Comparison of ENCODE assay signal across 16 mouse cellular contexts in the genomic region with DNA sequence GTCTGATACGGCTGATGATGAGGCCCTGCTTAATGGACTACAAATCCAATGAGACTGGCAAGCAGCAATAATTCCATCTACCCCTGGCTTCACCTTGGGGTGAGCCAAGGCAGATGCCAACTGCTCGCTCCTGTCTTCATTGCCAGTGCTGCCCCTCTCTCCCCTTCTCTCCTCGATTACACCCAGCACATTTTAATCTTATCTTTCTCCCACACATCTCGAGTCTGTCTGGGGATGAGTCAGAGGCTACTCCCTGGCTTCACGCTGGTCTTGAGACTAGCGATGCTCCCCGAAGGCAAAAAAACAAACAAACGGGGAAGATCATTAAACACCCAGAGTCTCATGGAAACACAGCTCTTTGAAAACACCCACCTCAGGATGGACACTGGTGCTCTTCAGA. TPM values are rescaled to one million over a fixed set of nuclear protein-coding genes. Genes with fewer than 3 reads are reported as not detected.
A peak's percentile ranks its signal among the peaks of the same experiment; 100 is the strongest.
DNase-seq lines count a peak whose midpoint lies in the region; ATAC-seq lines count a peak whose summit lies in the region.
"Had no signal": no experiment of that assay in that cellular context is flagged by ENCODE, and none has a peak within 500 bp of the region (broad histone marks: within the 10 kb centered on the region; RNA-seq: fewer than 3 reads in every experiment).

No protein-coding gene starts in this region.

- peak; percentile 60 for DNase-seq in 416B (ENCODE audit: low read depth)
- peak; percentile 81 for DNase-seq in MN1 (ENCODE audit: low spot score)
- no peak for DNase-seq in urinary bladder, postnatal 10 days (ENCODE audit: low spot score)
- DNase-seq: heart, adult 2 months; kidney, postnatal 25 days; lung, embryonic 14.5 days; midbrain, embryonic 14.5 days; thymus, postnatal 14 days had no signal

- H3K27me3 ChIP-seq in intestine, embryonic 15.5 days (replicated peaks) = no peaks in the 10 kb centered on the region
- H3K27me3 ChIP-seq in intestine, embryonic 16.5 days (replicated peaks; ENCODE audit: control insufficient read depth, insufficient read depth, low read length) = no peaks in the 10 kb centered on the region
- H3K27me3 ChIP-seq in liver, embryonic 12.5 days (replicated peaks) = no peaks in the 10 kb centered on the region
- no peaks in the 10 kb centered on the region for H3K27me3 ChIP-seq in hindbrain, embryonic 13.5 days
- no peaks in the 10 kb centered on the region for H3K27me3 ChIP-seq in forebrain, embryonic 16.5 days (replicated peaks; ENCODE audit: control insufficient read depth, insufficient read depth, low read length)
- H3K27me3 ChIP-seq: neural tube, embryonic 13.5 days had no signal

- H3K4me1 ChIP-seq in intestine, embryonic 15.5 days (replicated peaks) = no peaks in the 10 kb centered on the region; the same call in 1 of the 2 replicates
- peaks cover 11% of the 10 kb centered on the region for H3K4me1 ChIP-seq in intestine, embryonic 16.5 days (ENCODE audit: control insufficient read depth, insufficient read depth, low read length)
- H3K4me1 ChIP-seq in liver, embryonic 12.5 days = peaks cover 98% of the 10 kb centered on the region
- H3K4me1 ChIP-seq in hindbrain, embryonic 13.5 days (replicated peaks) = no peaks in the 10 kb centered on the region
- peaks cover 7% of the 10 kb centered on the region; the same call in 1 of the 2 replicates for H3K4me1 ChIP-seq in forebrain, embryonic 16.5 days (replicated peaks; ENCODE audit: control insufficient read depth, insufficient read depth, low read length)
- H3K4me1 ChIP-seq: neural tube, embryonic 13.5 days had no signal

- no peak overlapping the region for H3K4me2 ChIP-seq in intestine, embryonic 15.5 days (replicated peaks)
- no peak overlapping the region for H3K4me2 ChIP-seq in intestine, embryonic 16.5 days (ENCODE audit: low read depth, low read length)
- peak overlapping the region; percentile 65 for H3K4me2 ChIP-seq in liver, embryonic 12.5 days
- no peak overlapping the region for H3K4me2 ChIP-seq in hindbrain, embryonic 13.5 days
- H3K4me2 ChIP-seq in forebrain, embryonic 16.5 days (ENCODE audit: low read length) = no peak overlapping the region
- H3K4me2 ChIP-seq: lung, embryonic 14.5 days; neural tube, embryonic 13.5 days had no signal

- H3K36me3 ChIP-seq in intestine, embryonic 15.5 days = peaks cover 1% of the 10 kb centered on the region; the same call in 1 of the 2 replicates
- no peaks in the 10 kb centered on the region; the same call in 1 of the 2 replicates for H3K36me3 ChIP-seq in intestine, embryonic 16.5 days (ENCODE audit: control insufficient read depth, insufficient read depth, low read length)
- H3K36me3 ChIP-seq in liver, embryonic 12.5 days = peaks cover 99% of the 10 kb centered on the region
- H3K36me3 ChIP-seq in hindbrain, embryonic 13.5 days = peaks cover under 1% of the 10 kb centered on the region
- no peaks in the 10 kb centered on the region for H3K36me3 ChIP-seq in forebrain, embryonic 16.5 days (ENCODE audit: control insufficient read depth, insufficient read depth)

- 43% methylated on average over 8 of the region's 8 CpGs for WGBS in intestine, embryonic 15.5 days
- 49% methylated on average over 8 of the region's 8 CpGs for WGBS in intestine, embryonic 16.5 days
- WGBS in liver, embryonic 12.5 days (ENCODE audit: insufficient replicate concordance) = 15% methylated on average over 8 of the region's 8 CpGs
- 80% methylated on average over 8 of the region's 8 CpGs for WGBS in hindbrain, embryonic 13.5 days
- WGBS in forebrain, embryonic 16.5 days = 86% methylated on average over 8 of the region's 8 CpGs

- no peak overlapping the region for H3K27ac ChIP-seq in intestine, embryonic 15.5 days
- no peak overlapping the region for H3K27ac ChIP-seq in intestine, embryonic 16.5 days (ENCODE audit: low read length)
- H3K27ac ChIP-seq in liver, embryonic 12.5 days = peak overlapping the region; percentile 98
- H3K27ac ChIP-seq in hindbrain, embryonic 13.5 days = no peak overlapping the region
- no peak overlapping the region for H3K27ac ChIP-seq in forebrain, embryonic 16.5 days (ENCODE audit: low read length)
- H3K27ac ChIP-seq: heart, adult 2 months; hindbrain, postnatal 0 days; neural tube, embryonic 13.5 days had no signal

- H3K4me3 ChIP-seq in intestine, embryonic 15.5 days (replicated peaks) = no peak overlapping the region
- no peak overlapping the region for H3K4me3 ChIP-seq in intestine, embryonic 16.5 days (ENCODE audit: low read length)
- peak overlapping the region; percentile 29 for H3K4me3 ChIP-seq in liver, embryonic 12.5 days
- no peak overlapping the region for H3K4me3 ChIP-seq in hindbrain, embryonic 13.5 days
- H3K4me3 ChIP-seq in forebrain, embryonic 16.5 days (replicated peaks; ENCODE audit: low read length) = no peak overlapping the region
- H3K4me3 ChIP-seq: heart, adult 2 months; neural tube, embryonic 13.5 days had no signal

- no peaks in the 10 kb centered on the region for H3K9me3 ChIP-seq in intestine, embryonic 15.5 days
- no peaks in the 10 kb centered on the region for H3K9me3 ChIP-seq in intestine, embryonic 16.5 days (ENCODE audit: control insufficient read depth, low read length)
- no peaks in the 10 kb centered on the region for H3K9me3 ChIP-seq in liver, embryonic 12.5 days (replicated peaks)
- no peaks in the 10 kb centered on the region for H3K9me3 ChIP-seq in hindbrain, embryonic 13.5 days
- no peaks in the 10 kb centered on the region for H3K9me3 ChIP-seq in forebrain, embryonic 16.5 days (ENCODE audit: control insufficient read depth, low read length)
- H3K9me3 ChIP-seq: neural tube, embryonic 13.5 days had no signal

- ATAC-seq in intestine, embryonic 15.5 days = peak; percentile 65; the same call in 1 of the 2 replicates
- ATAC-seq in intestine, embryonic 16.5 days = no peak
- peak; percentile 86 for ATAC-seq in liver, embryonic 12.5 days
- ATAC-seq in hindbrain, embryonic 13.5 days (ENCODE audit: low FRiP score) = no peak
- ATAC-seq in forebrain, embryonic 16.5 days = no peak
- ATAC-seq: activated CD4-positive, CD25-positive, alpha-beta regulatory T cell, adult 4 months; hindbrain, postnatal 0 days had no signal

- H3K9ac ChIP-seq in intestine, embryonic 15.5 days = no peak overlapping the region
- no peak overlapping the region for H3K9ac ChIP-seq in intestine, embryonic 16.5 days (ENCODE audit: low read depth, low read length)
- peak overlapping the region; percentile 75 for H3K9ac ChIP-seq in liver, embryonic 12.5 days
- no peak overlapping the region for H3K9ac ChIP-seq in hindbrain, embryonic 13.5 days
- no peak overlapping the region for H3K9ac ChIP-seq in forebrain, embryonic 16.5 days (replicated peaks; ENCODE audit: low read depth, low read length)
- H3K9ac ChIP-seq: lung, embryonic 14.5 days; neural tube, embryonic 13.5 days had no signal

RNA-seq across cellular contexts. Expression of a gene that starts 16.0 kb away (rescaled TPM):
- polyA plus RNA-seq in intestine, embryonic 15.5 days (2015; fragmentation: Nextera tagmentation; extraction: Ambion mirVana) = 6.4 and 7.6 TPM in 2 replicates
- polyA plus RNA-seq in intestine, embryonic 16.5 days (2015; fragmentation: Nextera tagmentation; extraction: Ambion mirVana) = 4.8 and 5.6 TPM in 2 replicates
- polyA plus RNA-seq in liver, embryonic 12.5 days (2016; fragmentation: Nextera tagmentation; extraction: Ambion mirVana) = 16.9 and 17.9 TPM in 2 replicates
- polyA plus RNA-seq in hindbrain, embryonic 13.5 days (2015; fragmentation: Nextera tagmentation; extraction: Ambion mirVana) = 3.7 and 3.9 TPM in 2 replicates
- 4.7 and 4.8 TPM in 2 replicates for polyA plus RNA-seq in forebrain, embryonic 16.5 days (2015; fragmentation: Nextera tagmentation; extraction: Ambion mirVana)

Comparison
In these comparisons a context has a peak if more than half of its experiments do, and no peak if none do; other contexts are left out.
1. ATAC-seq: peak in intestine, embryonic 15.5 days (single experiment) and liver, embryonic 12.5 days (single experiment); none in intestine, embryonic 16.5 days (single experiment), hindbrain, embryonic 13.5 days (single experiment) and forebrain, embryonic 16.5 days (single experiment).